Mouse (Mus musculus): ENCODE data around the gene Dennd4a.
A peak's percentile ranks its signal among the peaks of the same experiment; 100 is the strongest.

Dennd4a gene

GRCm38 (mm10) chr9:64790673-64791660 lies 20.2 kb upstream of the Dennd4a start:
- DNase-seq (ENCODE audit: low spot score) = peak; percentile 62

GRCm38 (mm10) chr9:64791676-64792075 lies 19.5 kb upstream of the Dennd4a start:
- no peak for DNase-seq (ENCODE audit: low spot score)

GRCm38 (mm10) chr9:64792379-64793274 lies 18.5 kb upstream of the Dennd4a start:
- DNase-seq (ENCODE audit: low spot score) = no peak

GRCm38 (mm10) chr9:64793275-64793590 lies 17.9 kb upstream of the Dennd4a start:
- DNase-seq (ENCODE audit: low spot score) = no peak

- DNase-seq (ENCODE audit: low spot score) = no peak
Measured at GRCm38 (mm10) chr9:64793794-64794193, 17.3 kb upstream of the Dennd4a start.

GRCm38 (mm10) chr9:64794448-64795420 lies 16.4 kb upstream of the Dennd4a start:
- no peak for DNase-seq (ENCODE audit: low spot score)

GRCm38 (mm10) chr9:64795846-64796615 lies 15.1 kb upstream of the Dennd4a start:
- DNase-seq (ENCODE audit: low spot score) = no peak

GRCm38 (mm10) chr9:64797392-64797791 lies 13.7 kb upstream of the Dennd4a start:
- DNase-seq (ENCODE audit: low spot score) = no peak

- no peak for DNase-seq (ENCODE audit: low spot score)
Measured at GRCm38 (mm10) chr9:64798099-64798498, 13.0 kb upstream of the Dennd4a start.

GRCm38 (mm10) chr9:64798859-64799258 lies 12.3 kb upstream of the Dennd4a start:
- no peak for DNase-seq (ENCODE audit: low spot score)

- no peak for DNase-seq (ENCODE audit: low spot score)
Measured at GRCm38 (mm10) chr9:64799504-64799903, 11.6 kb upstream of the Dennd4a start.

GRCm38 (mm10) chr9:64802561-64802960 lies 8.6 kb upstream of the Dennd4a start:
- DNase-seq (ENCODE audit: low spot score) = no peak

GRCm38 (mm10) chr9:64803373-64804214 lies 7.5 kb upstream of the Dennd4a start:
- no peak for DNase-seq (ENCODE audit: low spot score)

GRCm38 (mm10) chr9:64805875-64806274 lies 5.3 kb upstream of the Dennd4a start:
- no peak for DNase-seq (ENCODE audit: low spot score)

- no peak for DNase-seq (ENCODE audit: low spot score)
Measured at GRCm38 (mm10) chr9:64806335-64807060, 4.6 kb upstream of the Dennd4a start.

- no peak for DNase-seq (ENCODE audit: low spot score)
Measured at GRCm38 (mm10) chr9:64807061-64807808, 3.9 kb upstream of the Dennd4a start.

- no peak for DNase-seq (ENCODE audit: low spot score)
Measured at GRCm38 (mm10) chr9:64809851-64810250, 1.3 kb upstream of the Dennd4a start.

All from layer of hippocampus, adult 11-12 months (tissue).